Mouse (Mus musculus) small intestine, adult 2 months (tissue): ENCODE data around the gene Cox19. TPM values are rescaled to one million over a fixed set of nuclear protein-coding genes. Genes with fewer than 3 reads are reported as not detected.

Source experiments
- H3K27ac ChIP-seq: fragments of 200-500 bp; 2 replicates; pipeline ENCODE4 v1.5.1; 2012; ENCODE audit warnings: low read depth, low read length, control low read depth, inconsistent platforms; ENCODE audit not compliant: insufficient read depth
- H3K27me3 ChIP-seq: fragments of 200-500 bp; 2 replicates; pipeline ENCODE4 v1.6.1; 2012; ENCODE audit warnings: mild to moderate bottlenecking, moderate library complexity, low read length, inconsistent platforms; ENCODE audit not compliant: control insufficient read depth, insufficient read depth
- H3K36me3 ChIP-seq: fragments of 200-500 bp; 2 replicates; pipeline ENCODE4 v1.6.1; 2012; ENCODE audit warnings: mild to moderate bottlenecking, low read length, control low read depth, inconsistent platforms; ENCODE audit not compliant: control insufficient read depth, insufficient read depth
- H3K4me1 ChIP-seq: fragments of 200-500 bp; 2 replicates; pipeline ENCODE4 v1.6.1; 2012; ENCODE audit warnings: low read length, inconsistent platforms, mixed read lengths; ENCODE audit not compliant: control insufficient read depth, insufficient read depth, insufficient read length
- H3K4me3 ChIP-seq: fragments of 200-500 bp; 2 replicates; pipeline ENCODE4 v1.5.1; 2012; ENCODE audit warnings: low read depth, mild to moderate bottlenecking, control low read depth, inconsistent platforms, low read length, moderate library complexity
- CTCF ChIP-seq: fragments of 200-500 bp; IDR thresholded peaks from 2 replicates; pipeline ENCODE4 v1.5.1; 2012; ENCODE audit warnings: low read depth, mild to moderate bottlenecking, control low read depth, inconsistent platforms, low read length, moderate library complexity, mixed read lengths; ENCODE audit not compliant: insufficient replicate concordance, insufficient read length; ENCODE audit errors: extremely low read depth
- POLR2A ChIP-seq: fragments of 200-500 bp; IDR thresholded peaks from 2 replicates; pipeline ENCODE4 v1.6.1; 2012; ENCODE audit warnings: low read depth, mild to moderate bottlenecking, control low read depth, inconsistent platforms, low read length, moderate library complexity
- WGBS: fragments of 180-500 bp; shearing (Covaris S2); methylation state at CpG from one replicate; pipeline ENCODE4 v1.1.7; 2018; 5-methylcytosine and 5-hydroxymethylcytosine counted together
- polyA plus RNA-seq: library from polyadenylated mRNA; depleted of rRNA; stranded (reverse); fragments of >200 nt; gene quantifications from 2 replicates; pipeline ENCODE4 v1.2.3, GENCODE M21; 2012

The Cox19 gene
- polyA plus RNA-seq, 1 experiment, result 104 TPM

- H3K27me3 ChIP-seq, result no peaks in the 10 kb centered on the region
- WGBS, result 66% methylated on average over 4 of the region's 4 CpGs
- no peak for TF ChIP-seq POLR2A
- no peak for TF ChIP-seq CTCF
- H3K36me3 ChIP-seq, result no peaks in the 10 kb centered on the region; the same call in 1 of the 2 replicates
- no peak overlapping the region; the same call in 1 of the 2 replicates for H3K27ac ChIP-seq
- peaks cover 13% of the 10 kb centered on the region for H3K4me1 ChIP-seq
- H3K4me3 ChIP-seq, result no peak overlapping the region
Measured at GRCm38 (mm10) chr5:139388195-139388570, 37.0 kb upstream of the Cox19 start.

GRCm38 (mm10) chr5:139387329-139388194, 36.3 kb upstream of the Cox19 start:
- no peaks in the 10 kb centered on the region; the same call in 1 of the 2 replicates for H3K36me3 ChIP-seq
- no peak overlapping the region; the same call in 1 of the 2 replicates for H3K27ac ChIP-seq
- H3K4me3 ChIP-seq, result no peak overlapping the region
- H3K27me3 ChIP-seq, result no peaks in the 10 kb centered on the region
- H3K4me1 ChIP-seq, result peaks cover 20% of the 10 kb centered on the region
- TF ChIP-seq POLR2A (no peak), CTCF (no peak)
- WGBS, result 87% methylated on average over 10 of the region's 10 CpGs

- WGBS, result 97% methylated on average over 5 of the region's 5 CpGs
- H3K27me3 ChIP-seq, result no peaks in the 10 kb centered on the region
- no peaks in the 10 kb centered on the region; the same call in 1 of the 2 replicates for H3K36me3 ChIP-seq
- H3K4me1 ChIP-seq, result peaks cover 26% of the 10 kb centered on the region
- H3K27ac ChIP-seq, result no peak overlapping the region
- TF ChIP-seq CTCF, result no peak
- no peak for TF ChIP-seq POLR2A
- no peak overlapping the region for H3K4me3 ChIP-seq
Measured at GRCm38 (mm10) chr5:139386047-139386446, 34.8 kb upstream of the Cox19 start.

DNA sequence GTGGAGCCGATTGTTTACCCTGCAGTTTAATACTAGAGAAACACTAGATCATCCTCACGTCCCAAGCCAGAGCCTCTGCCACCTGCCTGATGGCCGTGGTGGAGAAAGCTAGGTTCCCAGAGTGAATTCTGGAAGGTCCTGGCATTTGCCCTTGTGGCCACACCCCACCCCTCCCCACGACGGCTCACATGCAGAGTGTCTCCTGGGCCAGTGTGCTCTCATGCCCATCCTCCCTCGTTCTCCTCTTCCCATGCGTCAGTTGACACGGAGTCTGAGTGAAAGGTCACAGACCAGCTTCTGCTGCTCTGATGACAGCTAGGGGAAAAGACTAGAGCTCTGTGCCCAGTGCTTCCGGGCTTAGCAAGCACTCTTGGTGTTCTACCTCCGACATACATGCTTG, 33.3 kb upstream of the Cox19 start:
- 56% methylated on average over 10 of the region's 10 CpGs for WGBS
- Histone ChIP-seq H3K27me3 (no peaks in the 10 kb centered on the region), H3K4me3 (no peak overlapping the region), H3K4me1 (peaks cover 27% of the 10 kb centered on the region), H3K36me3 (no peaks in the 10 kb centered on the region; the same call in 1 of the 2 replicates), H3K27ac (0 out of 2 replicates have a peak overlapping the region, but pooled peaks have one; percentile 2)
- TF ChIP-seq CTCF, result no peak
- no peak for TF ChIP-seq POLR2A

GRCm38 (mm10) chr5:139383234-139383633, 32.0 kb upstream of the Cox19 start:
- Histone ChIP-seq H3K4me3 (no peak overlapping the region), H3K4me1 (peaks cover 34% of the 10 kb centered on the region), H3K36me3 (no peaks in the 10 kb centered on the region; the same call in 1 of the 2 replicates), H3K27me3 (no peaks in the 10 kb centered on the region), H3K27ac (peak overlapping the region; percentile 79)
- 65% methylated on average over 9 of the region's 9 CpGs for WGBS
- no peak for TF ChIP-seq CTCF
- TF ChIP-seq POLR2A, result no peak

DNA sequence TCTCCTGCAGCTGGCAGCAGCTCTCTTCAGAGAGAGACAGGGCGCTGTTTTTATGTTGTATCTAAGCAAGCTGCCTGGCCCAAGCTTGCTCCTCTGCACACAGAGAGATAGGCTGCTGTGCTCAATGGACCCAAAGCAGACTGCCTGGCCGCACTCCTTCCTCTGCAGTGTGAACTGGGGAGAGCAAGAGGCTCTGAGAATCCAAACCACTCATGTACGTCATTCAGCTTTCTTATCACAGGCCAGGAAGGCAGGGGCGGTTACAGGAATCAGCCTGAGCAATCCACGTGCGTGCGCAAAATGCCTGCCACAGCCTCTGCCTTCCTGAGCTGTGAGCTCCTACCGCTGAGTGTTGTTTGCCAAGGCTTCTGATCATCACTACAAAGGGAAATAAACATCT, 31.5 kb upstream of the Cox19 start:
- no peaks in the 10 kb centered on the region; the same call in 1 of the 2 replicates for H3K36me3 ChIP-seq
- peak overlapping the region; percentile 21 for H3K4me3 ChIP-seq
- H3K4me1 ChIP-seq, result peaks cover 34% of the 10 kb centered on the region
- TF ChIP-seq POLR2A (no peak), CTCF (no peak)
- no peaks in the 10 kb centered on the region for H3K27me3 ChIP-seq
- WGBS, result 36% methylated on average over 8 of the region's 8 CpGs
- peak overlapping the region; percentile 79 for H3K27ac ChIP-seq

GRCm38 (mm10) chr5:139381586-139382513, 30.6 kb upstream of the Cox19 start:
- no peak for TF ChIP-seq CTCF
- TF ChIP-seq POLR2A, result no peak
- 53% methylated on average over 18 of the region's 18 CpGs for WGBS
- H3K27me3 ChIP-seq, result no peaks in the 10 kb centered on the region
- peaks cover 37% of the 10 kb centered on the region for H3K4me1 ChIP-seq
- H3K36me3 ChIP-seq, result no peaks in the 10 kb centered on the region; the same call in 1 of the 2 replicates
- H3K4me3 ChIP-seq, result peak overlapping the region; percentile 15
- H3K27ac ChIP-seq, result peak overlapping the region; percentile 79
